In the genomic region with DNA sequence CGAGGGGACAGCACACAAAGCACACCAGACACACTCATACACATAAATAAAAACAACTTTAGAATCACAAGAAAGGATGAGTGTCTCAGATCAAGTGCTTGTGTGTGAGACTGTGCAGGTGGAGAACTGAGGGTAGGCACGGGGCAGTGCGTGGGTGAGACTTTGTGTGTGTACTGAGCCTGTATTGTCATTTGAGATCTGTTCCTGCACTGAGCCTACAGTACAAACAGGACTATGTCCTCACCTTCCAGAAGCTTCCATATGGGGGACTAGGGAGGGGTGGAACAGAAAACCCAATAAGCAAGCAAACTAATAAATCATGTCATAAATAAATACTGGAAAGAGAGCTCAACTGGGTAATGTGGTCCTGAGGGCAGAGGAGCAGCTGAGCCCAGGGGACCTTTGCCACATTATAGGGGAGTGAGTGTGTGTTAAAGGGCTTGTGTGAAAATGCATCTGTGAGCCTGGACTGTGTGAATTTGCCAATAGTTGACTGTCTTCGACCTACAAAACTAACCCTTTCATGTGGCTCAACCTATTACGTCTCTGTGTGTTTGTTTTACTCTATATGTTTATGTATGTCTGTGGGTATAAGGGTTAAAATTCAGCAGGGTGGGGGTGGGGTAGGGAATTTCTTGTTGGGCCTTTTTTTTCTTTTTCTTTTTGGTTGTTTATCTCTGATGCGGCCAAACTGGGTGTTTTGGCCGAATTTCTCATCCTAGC, we compare ENCODE assay signal across 11 mouse cellular contexts. TPM values are rescaled to one million over a fixed set of nuclear protein-coding genes. Genes with fewer than 3 reads are reported as not detected.
DNase-seq lines count a peak whose midpoint lies in the region; ATAC-seq and TF ChIP-seq lines count a peak whose summit lies in the region.
"Had no signal": no experiment of that assay in that cellular context is flagged by ENCODE, and none has a peak within 500 bp of the region (broad histone marks: within the 10 kb centered on the region; RNA-seq: fewer than 3 reads in every experiment).

No protein-coding gene starts in this region.

- TF ChIP-seq EP300 in heart, postnatal 0 days (IDR thresholded peaks at IDR 0.05; ENCODE audit: low read depth) = no peak

- TF ChIP-seq CTCF in heart, postnatal 0 days (IDR thresholded peaks at IDR 0.05; ENCODE audit: low read depth) = no peak
- TF ChIP-seq CTCF in midbrain, postnatal 0 days (IDR thresholded peaks at IDR 0.05) = no peak

- no peaks in the 10 kb centered on the region for H3K9me3 ChIP-seq in heart, postnatal 0 days (replicated peaks; ENCODE audit: control insufficient read depth, low read length)
- no peaks in the 10 kb centered on the region for H3K9me3 ChIP-seq in midbrain, embryonic 11.5 days (ENCODE audit: control insufficient read depth, low read length)
- no peaks in the 10 kb centered on the region for H3K9me3 ChIP-seq in midbrain, postnatal 0 days (ENCODE audit: low read length)
- H3K9me3 ChIP-seq in limb, embryonic 15.5 days = no peaks in the 10 kb centered on the region
- no peaks in the 10 kb centered on the region for H3K9me3 ChIP-seq in stomach, embryonic 16.5 days (replicated peaks; ENCODE audit: control insufficient read depth, low read length)
- H3K9me3 ChIP-seq: forebrain, embryonic 10.5 days had no signal

- DNase-seq in heart, postnatal 0 days (ENCODE audit: low spot score) = no peak
- DNase-seq in heart, adult 8-10 months (ENCODE audit: low spot score) = no peak
- DNase-seq in midbrain, embryonic 11.5 days (ENCODE audit: low spot score, missing footprints) = no peak
- DNase-seq in midbrain, postnatal 0 days (ENCODE audit: low spot score) = no peak
- DNase-seq in yolk sac, embryonic 10.5 days (ENCODE audit: low spot score) = no peak
- DNase-seq: right cerebral cortex, postnatal 25 days had no signal

- H3K36me3 ChIP-seq in heart, postnatal 0 days (replicated peaks; ENCODE audit: control insufficient read depth, insufficient read depth, low read length) = peaks cover 3% of the 10 kb centered on the region; the same call in 1 of the 2 replicates
- H3K36me3 ChIP-seq in midbrain, embryonic 11.5 days (ENCODE audit: control insufficient read depth, insufficient read depth, low read length) = no peaks in the 10 kb centered on the region
- no peaks in the 10 kb centered on the region for H3K36me3 ChIP-seq in midbrain, postnatal 0 days (ENCODE audit: insufficient read depth, low read length)
- H3K36me3 ChIP-seq in limb, embryonic 15.5 days = peaks cover 52% of the 10 kb centered on the region
- no peaks in the 10 kb centered on the region for H3K36me3 ChIP-seq in stomach, embryonic 16.5 days (ENCODE audit: control insufficient read depth, insufficient read depth, low read length)

- peak overlapping the region; percentile 39 for H3K4me2 ChIP-seq in heart, postnatal 0 days (ENCODE audit: low read depth, low read length)
- peak overlapping the region; percentile 19; the same call in 1 of the 2 replicates for H3K4me2 ChIP-seq in midbrain, embryonic 11.5 days
- H3K4me2 ChIP-seq in midbrain, postnatal 0 days (ENCODE audit: low read depth, low read length, poor library complexity, severe bottlenecking) = no peak overlapping the region
- H3K4me2 ChIP-seq in limb, embryonic 15.5 days = peak overlapping the region; percentile 24; the same call in 1 of the 2 replicates
- peak overlapping the region; percentile 38 for H3K4me2 ChIP-seq in stomach, embryonic 16.5 days (ENCODE audit: low read depth, low read length)

- no peak overlapping the region for H3K27ac ChIP-seq in heart, postnatal 0 days (ENCODE audit: low read depth)
- H3K27ac ChIP-seq in midbrain, embryonic 11.5 days (ENCODE audit: low read depth, low read length) = no peak overlapping the region
- H3K27ac ChIP-seq in midbrain, postnatal 0 days (ENCODE audit: low read depth, low read length) = no peak overlapping the region
- H3K27ac ChIP-seq in limb, embryonic 15.5 days = no peak overlapping the region
- H3K27ac ChIP-seq in stomach, embryonic 16.5 days (ENCODE audit: low read length) = peak overlapping the region; percentile 53

- H3K4me3 ChIP-seq in heart, postnatal 0 days (ENCODE audit: low read depth, low read length) = no peak overlapping the region
- H3K4me3 ChIP-seq in midbrain, embryonic 11.5 days (ENCODE audit: low read depth, low read length) = no peak overlapping the region
- H3K4me3 ChIP-seq in midbrain, postnatal 0 days (ENCODE audit: low read depth, low read length) = no peak overlapping the region
- H3K4me3 ChIP-seq in limb, embryonic 15.5 days = no peak overlapping the region
- peak overlapping the region; percentile 13; the same call in 1 of the 2 replicates for H3K4me3 ChIP-seq in stomach, embryonic 16.5 days (replicated peaks; ENCODE audit: low read length)

- H3K9ac ChIP-seq in heart, postnatal 0 days (replicated peaks; ENCODE audit: low read depth, low read length) = no peak overlapping the region
- H3K9ac ChIP-seq in midbrain, embryonic 11.5 days (ENCODE audit: low read length) = no peak overlapping the region
- H3K9ac ChIP-seq in midbrain, postnatal 0 days (replicated peaks; ENCODE audit: low read length, poor library complexity, severe bottlenecking) = no peak overlapping the region
- H3K9ac ChIP-seq in limb, embryonic 15.5 days = no peak overlapping the region
- no peak overlapping the region for H3K9ac ChIP-seq in stomach, embryonic 16.5 days (ENCODE audit: low read length)

- 0 out of 2 replicates have a peak, but pooled peaks cover under 1% of the 10 kb centered on the region for H3K4me1 ChIP-seq in heart, postnatal 0 days (ENCODE audit: control insufficient read depth, insufficient read depth)
- peaks cover 8% of the 10 kb centered on the region for H3K4me1 ChIP-seq in midbrain, embryonic 11.5 days (ENCODE audit: control insufficient read depth, insufficient read depth, low read length)
- no peaks in the 10 kb centered on the region for H3K4me1 ChIP-seq in midbrain, postnatal 0 days (ENCODE audit: insufficient read depth, low read length)
- H3K4me1 ChIP-seq in limb, embryonic 15.5 days = peaks cover 4% of the 10 kb centered on the region
- H3K4me1 ChIP-seq in stomach, embryonic 16.5 days (ENCODE audit: control insufficient read depth, insufficient read depth, low read length) = peaks cover 16% of the 10 kb centered on the region

- no peaks in the 10 kb centered on the region for H3K27me3 ChIP-seq in heart, postnatal 0 days (ENCODE audit: control insufficient read depth, insufficient read depth, low read length)
- no peaks in the 10 kb centered on the region for H3K27me3 ChIP-seq in midbrain, embryonic 11.5 days (ENCODE audit: control insufficient read depth, insufficient read depth, low read length)
- no peaks in the 10 kb centered on the region for H3K27me3 ChIP-seq in midbrain, postnatal 0 days (ENCODE audit: insufficient read depth, low read length)
- no peaks in the 10 kb centered on the region for H3K27me3 ChIP-seq in limb, embryonic 15.5 days
- H3K27me3 ChIP-seq in stomach, embryonic 16.5 days (ENCODE audit: control insufficient read depth, insufficient read depth, low read length) = no peaks in the 10 kb centered on the region

- ATAC-seq in heart, postnatal 0 days (ENCODE audit: insufficient read depth, low read depth) = no peak
- peak; percentile 20; the same call in 1 of the 2 replicates for ATAC-seq in midbrain, embryonic 11.5 days (ENCODE audit: low FRiP score)
- ATAC-seq in midbrain, postnatal 0 days (ENCODE audit: low FRiP score) = no peak
- no peak for ATAC-seq in limb, embryonic 15.5 days (ENCODE audit: insufficient number of reproducible peaks, low FRiP score, low TSS enrichment, low read depth)
- peak; percentile 38; the same call in 1 of the 2 replicates for ATAC-seq in stomach, embryonic 16.5 days (ENCODE audit: insufficient read depth, low FRiP score)
- ATAC-seq in frontal cortex, adult (ENCODE audit: low TSS enrichment) = no peak

- 54% methylated on average over 7 of the region's 7 CpGs for WGBS in heart, postnatal 0 days
- WGBS in midbrain, embryonic 11.5 days = 59% methylated on average over 7 of the region's 7 CpGs
- 63% methylated on average over 7 of the region's 7 CpGs for WGBS in midbrain, postnatal 0 days
- WGBS in limb, embryonic 15.5 days = 55% methylated on average over 7 of the region's 7 CpGs
- 41% methylated on average over 7 of the region's 7 CpGs for WGBS in stomach, embryonic 16.5 days

RNA-seq across cellular contexts. Expression of a gene that starts 11.9 kb away (rescaled TPM):
- 3.9 and 14.1 TPM in 2 replicates for total RNA-seq in heart, postnatal 0 days (2014; rRNA removed; ENCODE audit: low replicate concordance)
- 2.8 and 2.9 TPM in 2 replicates for polyA plus RNA-seq in heart, postnatal 0 days (2015; fragmentation: Nextera tagmentation; extraction: Ambion mirVana)
- 1 to 10 TPM; 1.6 to 2.8 (median 2.2) TPM for total RNA-seq in heart, adult 8-10 months (2022)
- 16.3 and 18.6 TPM in 2 replicates for polyA plus RNA-seq in midbrain, embryonic 11.5 days (2014; fragmentation: Nextera tagmentation; extraction: Ambion mirVana)
- total RNA-seq in midbrain, postnatal 0 days (2014; rRNA removed) = 0.99 and 1.8 TPM in 2 replicates
- 0.34 and 0.46 TPM in 2 replicates for polyA plus RNA-seq in midbrain, postnatal 0 days (2015; fragmentation: Nextera tagmentation; extraction: Ambion mirVana)
- 14.5 and 16.5 TPM in 2 replicates for polyA plus RNA-seq in limb, embryonic 15.5 days (2015; fragmentation: Nextera tagmentation; extraction: Ambion mirVana)
- 20.8 TPM in 2 replicates for polyA plus RNA-seq in stomach, embryonic 16.5 days (2015; fragmentation: Nextera tagmentation; extraction: Ambion mirVana)

RNA-seq across cellular contexts. Expression of a gene that starts 23.8 kb away (rescaled TPM):
- total RNA-seq in heart, postnatal 0 days (2014; rRNA removed; ENCODE audit: low replicate concordance) = 117 and 140 TPM in 2 replicates
- polyA plus RNA-seq in heart, postnatal 0 days (2015; fragmentation: Nextera tagmentation; extraction: Ambion mirVana) = 129 and 133 TPM in 2 replicates
- total RNA-seq in heart, adult 8-10 months (2022) = 100 to 1,000 TPM; 119 to 134 (median 122) TPM
- polyA plus RNA-seq in midbrain, embryonic 11.5 days (2014; fragmentation: Nextera tagmentation; extraction: Ambion mirVana) = 38.1 and 43.1 TPM in 2 replicates
- 43.6 and 62.5 TPM in 2 replicates for total RNA-seq in midbrain, postnatal 0 days (2014; rRNA removed)
- polyA plus RNA-seq in midbrain, postnatal 0 days (2015; fragmentation: Nextera tagmentation; extraction: Ambion mirVana) = 85.0 and 99.0 TPM in 2 replicates
- polyA plus RNA-seq in limb, embryonic 15.5 days (2015; fragmentation: Nextera tagmentation; extraction: Ambion mirVana) = 45.0 and 49.8 TPM in 2 replicates
- polyA plus RNA-seq in stomach, embryonic 16.5 days (2015; fragmentation: Nextera tagmentation; extraction: Ambion mirVana) = 36.7 and 45.6 TPM in 2 replicates

RNA-seq across cellular contexts. Expression of a gene that starts 28.1 kb away (rescaled TPM):
- total RNA-seq in heart, postnatal 0 days (2014; rRNA removed; ENCODE audit: low replicate concordance) = not detected in 2 replicates
- 0.07 and 0.12 TPM in 2 replicates for polyA plus RNA-seq in heart, postnatal 0 days (2015; fragmentation: Nextera tagmentation; extraction: Ambion mirVana)
- under 1 TPM in 2 of 4 experiments, not detected in 2; 0.14 to 0.16 TPM for total RNA-seq in heart, adult 8-10 months (2022)
- polyA plus RNA-seq in midbrain, embryonic 11.5 days (2014; fragmentation: Nextera tagmentation; extraction: Ambion mirVana) = 0.15 TPM in 1 of 2 replicates, not detected in the other
- not detected in 2 replicates for total RNA-seq in midbrain, postnatal 0 days (2014; rRNA removed)
- not detected in 2 replicates for polyA plus RNA-seq in midbrain, postnatal 0 days (2015; fragmentation: Nextera tagmentation; extraction: Ambion mirVana)
- 0.76 and 3.4 TPM in 2 replicates for polyA plus RNA-seq in limb, embryonic 15.5 days (2015; fragmentation: Nextera tagmentation; extraction: Ambion mirVana)
- 0.42 and 1.7 TPM in 2 replicates for polyA plus RNA-seq in stomach, embryonic 16.5 days (2015; fragmentation: Nextera tagmentation; extraction: Ambion mirVana)
- total RNA-seq: layer of hippocampus, adult 8-10 months had no signal
- polyA plus RNA-seq: forebrain, embryonic 10.5 days had no signal

RNA-seq across cellular contexts. Expression of a gene that starts 35.9 kb away (rescaled TPM):
- 1.6 and 9.2 TPM in 2 replicates for total RNA-seq in heart, postnatal 0 days (2014; rRNA removed; ENCODE audit: low replicate concordance)
- polyA plus RNA-seq in heart, postnatal 0 days (2015; fragmentation: Nextera tagmentation; extraction: Ambion mirVana) = 0.91 and 1.1 TPM in 2 replicates
- 1 to 10 TPM; 1.6 to 3.9 (median 2.3) TPM for total RNA-seq in heart, adult 8-10 months (2022)
- polyA plus RNA-seq in midbrain, embryonic 11.5 days (2014; fragmentation: Nextera tagmentation; extraction: Ambion mirVana) = 1.4 and 1.6 TPM in 2 replicates
- 7.7 and 11.4 TPM in 2 replicates for total RNA-seq in midbrain, postnatal 0 days (2014; rRNA removed)
- 6.3 and 6.5 TPM in 2 replicates for polyA plus RNA-seq in midbrain, postnatal 0 days (2015; fragmentation: Nextera tagmentation; extraction: Ambion mirVana)
- 0.96 TPM in 2 replicates for polyA plus RNA-seq in limb, embryonic 15.5 days (2015; fragmentation: Nextera tagmentation; extraction: Ambion mirVana)
- polyA plus RNA-seq in stomach, embryonic 16.5 days (2015; fragmentation: Nextera tagmentation; extraction: Ambion mirVana) = 0.37 TPM in 1 of 2 replicates, not detected in the other

RNA-seq across cellular contexts. Expression of a gene that starts 51.9 kb away (rescaled TPM):
- 40.0 and 47.0 TPM in 2 replicates for total RNA-seq in heart, postnatal 0 days (2014; rRNA removed; ENCODE audit: low replicate concordance)
- polyA plus RNA-seq in heart, postnatal 0 days (2015; fragmentation: Nextera tagmentation; extraction: Ambion mirVana) = 29.8 and 36.9 TPM in 2 replicates
- total RNA-seq in heart, adult 8-10 months (2022) = 10 to 100 TPM; 11.8 to 37.6 (median 13.6) TPM
- 39.4 and 39.5 TPM in 2 replicates for polyA plus RNA-seq in midbrain, embryonic 11.5 days (2014; fragmentation: Nextera tagmentation; extraction: Ambion mirVana)
- total RNA-seq in midbrain, postnatal 0 days (2014; rRNA removed) = 14.0 and 16.5 TPM in 2 replicates
- polyA plus RNA-seq in midbrain, postnatal 0 days (2015; fragmentation: Nextera tagmentation; extraction: Ambion mirVana) = 14.2 and 15.1 TPM in 2 replicates
- 45.5 and 49.2 TPM in 2 replicates for polyA plus RNA-seq in limb, embryonic 15.5 days (2015; fragmentation: Nextera tagmentation; extraction: Ambion mirVana)
- 67.7 and 68.9 TPM in 2 replicates for polyA plus RNA-seq in stomach, embryonic 16.5 days (2015; fragmentation: Nextera tagmentation; extraction: Ambion mirVana)

Comparison
In these comparisons a context has a peak if more than half of its experiments do, and no peak if none do; other contexts are left out.
1. ATAC-seq: peak in midbrain, embryonic 11.5 days (single experiment) and stomach, embryonic 16.5 days (single experiment); none in heart, postnatal 0 days (single experiment), midbrain, postnatal 0 days (single experiment), limb, embryonic 15.5 days (single experiment) and frontal cortex, adult (single experiment).